Mouse (Mus musculus): ENCODE results near the gene P4ha3. TPM values are rescaled to one million over a fixed set of nuclear protein-coding genes. Genes with fewer than 3 reads are reported as not detected.
A peak's percentile ranks its signal among the peaks of the same experiment; 100 is the strongest.
"Not testable (repeated sequence)": the region's sequence is repeated elsewhere in the genome, so short reads cannot be mapped to it uniquely, and the experiment has no call there.

P4ha3 gene
- 4.1 and 4.2 TPM in 2 replicates for polyA plus RNA-seq (2016; fragmentation: Nextera tagmentation; extraction: Ambion mirVana)

DNA sequence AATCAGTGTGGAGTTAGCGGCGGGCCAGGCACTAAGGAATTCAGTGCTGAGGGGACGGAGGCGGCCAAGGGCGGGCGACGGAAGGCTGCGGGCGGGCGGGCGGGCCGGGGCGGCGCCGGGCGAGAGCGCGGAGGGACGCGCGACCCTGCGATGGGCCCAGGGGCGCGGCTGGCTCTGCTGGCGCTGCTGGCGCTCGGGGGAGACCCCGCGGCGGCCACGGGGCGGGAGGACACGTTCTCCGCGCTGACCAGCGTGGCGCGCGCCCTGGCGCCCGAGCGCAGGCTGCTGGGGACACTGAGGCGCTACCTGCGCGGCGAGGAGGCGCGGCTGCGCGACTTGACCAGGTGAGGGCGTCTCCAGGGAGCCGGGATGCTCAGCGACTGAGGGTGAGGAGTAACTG, at the start of gene P4ha3:
Gene P4ha3, plus strand, starts transcription at position 138 of the 400 bp plus-strand sequence.
- H3K4me3 ChIP-seq (replicated peaks), result peak within 1 kb of the TSS; percentile 68
- no peaks in the 10 kb centered on the region for H3K36me3 ChIP-seq (replicated peaks)
- H3K9ac ChIP-seq, result peak within 1 kb of the TSS; percentile 78
- H3K9me3 ChIP-seq, result no peaks in the 10 kb centered on the region
- WGBS, result under 1% methylated on average over 48 of the region's 53 CpGs
- peak within 1 kb of the TSS; percentile 97 for H3K4me2 ChIP-seq
- peaks cover 35% of the 10 kb centered on the region for H3K27me3 ChIP-seq
- ATAC-seq (ENCODE audit: low FRiP score), result peak; percentile 21; the same call in 1 of the 2 replicates
- H3K27ac ChIP-seq, result no peak within 1 kb of the TSS
- H3K4me1 ChIP-seq, result peaks cover 44% of the 10 kb centered on the region

- no peaks in the 10 kb centered on the region for H3K4me1 ChIP-seq
- no peak for ATAC-seq (ENCODE audit: low FRiP score)
- no peak overlapping the region for H3K4me3 ChIP-seq (replicated peaks)
- H3K9me3 ChIP-seq, result no peaks in the 10 kb centered on the region
- no peak overlapping the region for H3K9ac ChIP-seq
- H3K36me3 ChIP-seq (replicated peaks), result no peaks in the 10 kb centered on the region
- WGBS, result 76% methylated on average over 1 of the region's 1 CpGs
- no peak overlapping the region for H3K27ac ChIP-seq
- H3K27me3 ChIP-seq, result no peaks in the 10 kb centered on the region
- H3K4me2 ChIP-seq, result no peak overlapping the region
Measured at GRCm38 (mm10) chr7:100238271-100238670, 47.0 kb upstream of the P4ha3 start.

- no peak overlapping the region for H3K4me2 ChIP-seq
- WGBS, result 68% methylated on average over 2 of the region's 2 CpGs
- ATAC-seq (ENCODE audit: low FRiP score), result no peak
Measured at GRCm38 (mm10) chr7:100240601-100241000, 44.7 kb upstream of the P4ha3 start.

GRCm38 (mm10) chr7:100243007-100243406, 42.3 kb upstream of the P4ha3 start:
- Histone ChIP-seq H3K27me3 (no peaks in the 10 kb centered on the region), H3K4me2 (no peak overlapping the region), H3K4me3 (replicated peaks) (no peak overlapping the region), H3K4me1 (no peaks in the 10 kb centered on the region), H3K9ac (no peak overlapping the region), H3K36me3 (replicated peaks) (no peaks in the 10 kb centered on the region), H3K9me3 (no peaks in the 10 kb centered on the region), H3K27ac (no peak overlapping the region)
- no peak for ATAC-seq (ENCODE audit: low FRiP score)
- 75% methylated on average over 1 of the region's 1 CpGs for WGBS

More at GRCm38 (mm10) chr7:100240601-100241000, 44.7 kb upstream of the P4ha3 start:
- H3K36me3 ChIP-seq (replicated peaks), result no peaks in the 10 kb centered on the region
- H3K4me3 ChIP-seq (replicated peaks), result no peak overlapping the region
- H3K9me3 ChIP-seq, result no peaks in the 10 kb centered on the region
- no peaks in the 10 kb centered on the region for H3K27me3 ChIP-seq
- H3K9ac ChIP-seq, result no peak overlapping the region
- no peak overlapping the region for H3K27ac ChIP-seq
- H3K4me1 ChIP-seq, result no peaks in the 10 kb centered on the region

DNA sequence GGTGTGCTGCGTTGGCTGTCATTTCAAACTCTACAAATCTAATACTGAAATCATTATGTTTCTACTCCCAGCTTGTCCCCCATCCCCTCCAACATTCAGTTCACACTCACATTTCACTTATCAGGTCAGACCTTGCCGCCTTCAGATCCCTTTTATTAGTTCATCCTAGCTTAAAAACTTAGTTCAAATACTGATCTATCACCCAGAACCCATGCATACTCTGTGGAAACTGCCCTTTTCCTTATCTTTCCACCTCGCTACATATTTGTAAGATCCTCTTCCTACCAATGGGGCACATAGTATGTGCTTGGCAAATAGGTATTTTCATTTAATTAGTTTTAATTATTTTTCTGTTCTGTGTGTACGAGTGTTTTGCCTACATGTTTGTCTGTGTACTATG, 41.1 kb upstream of the P4ha3 start:
- Histone ChIP-seq H3K9me3 (no peaks in the 10 kb centered on the region), H3K4me3 (replicated peaks) (no peak overlapping the region), H3K27me3 (no peaks in the 10 kb centered on the region), H3K36me3 (replicated peaks) (no peaks in the 10 kb centered on the region), H3K27ac (no peak overlapping the region), H3K9ac (no peak overlapping the region), H3K4me1 (no peaks in the 10 kb centered on the region), H3K4me2 (no peak overlapping the region)
- no peak for ATAC-seq (ENCODE audit: low FRiP score)
- WGBS, result 90% methylated on average over 4 of the region's 4 CpGs

GRCm38 (mm10) chr7:100245176-100245575, 40.1 kb upstream of the P4ha3 start:
- H3K9me3 ChIP-seq, result no peaks in the 10 kb centered on the region
- no peak for ATAC-seq (ENCODE audit: low FRiP score)
- no peak overlapping the region for H3K4me2 ChIP-seq
- H3K4me1 ChIP-seq, result no peaks in the 10 kb centered on the region
- no peak overlapping the region for H3K4me3 ChIP-seq (replicated peaks)
- H3K27ac ChIP-seq, result no peak overlapping the region
- no peak overlapping the region for H3K9ac ChIP-seq
- 92% methylated on average over 3 of the region's 3 CpGs for WGBS
- no peaks in the 10 kb centered on the region for H3K27me3 ChIP-seq
- H3K36me3 ChIP-seq (replicated peaks), result no peaks in the 10 kb centered on the region

GRCm38 (mm10) chr7:100250667-100251066, 34.7 kb upstream of the P4ha3 start:
- Histone ChIP-seq H3K27me3 (no peaks in the 10 kb centered on the region), H3K4me3 (replicated peaks) (no peak overlapping the region), H3K36me3 (replicated peaks) (peaks cover 23% of the 10 kb centered on the region), H3K4me1 (no peaks in the 10 kb centered on the region), H3K9me3 (no peaks in the 10 kb centered on the region), H3K27ac (no peak overlapping the region), H3K9ac (no peak overlapping the region), H3K4me2 (no peak overlapping the region)
- 91% methylated on average over 5 of the region's 5 CpGs for WGBS
- no peak for ATAC-seq (ENCODE audit: low FRiP score)

DNA sequence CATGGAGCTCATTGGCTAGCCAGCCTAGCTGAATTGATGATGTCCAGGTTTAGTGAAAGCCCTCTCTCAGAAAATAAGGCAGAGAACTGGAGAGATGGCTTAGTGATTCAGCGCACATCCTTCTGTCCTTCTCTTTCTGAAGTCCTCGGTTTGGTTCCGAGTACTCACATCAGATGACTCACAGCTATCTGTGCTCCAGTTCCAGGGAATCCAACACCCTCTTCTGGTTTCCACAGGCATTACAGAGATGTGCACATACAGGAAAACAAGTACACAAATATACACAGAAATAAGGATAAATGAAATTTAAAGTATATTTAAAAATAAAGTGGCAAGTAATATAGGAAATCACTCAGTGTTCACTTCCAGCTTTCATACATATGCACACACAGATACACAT, 23.0 kb upstream of the P4ha3 start:
- peaks cover 19% of the 10 kb centered on the region for H3K36me3 ChIP-seq (replicated peaks)
- H3K9me3 ChIP-seq, result no peaks in the 10 kb centered on the region
- 86% methylated on average over 3 of the region's 3 CpGs for WGBS

DNA sequence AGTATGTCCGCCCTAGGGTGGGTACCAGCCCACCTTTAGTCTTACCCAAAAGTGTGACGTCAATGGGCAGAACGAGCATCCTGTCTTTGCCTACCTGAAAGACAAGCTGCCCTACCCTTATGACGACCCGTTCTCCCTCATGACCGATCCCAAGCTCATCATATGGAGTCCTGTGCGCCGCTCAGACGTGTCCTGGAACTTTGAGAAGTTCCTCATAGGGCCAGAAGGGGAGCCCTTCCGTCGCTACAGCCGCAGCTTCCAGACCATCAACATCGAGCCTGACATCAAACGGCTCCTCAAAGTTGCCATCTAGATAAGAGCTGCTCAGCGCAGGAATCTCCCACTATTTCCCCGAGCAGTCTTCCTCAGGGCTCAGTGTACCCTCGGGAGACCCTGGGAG, 20.4 kb upstream of the P4ha3 start:
- 60% methylated on average over 17 of the region's 17 CpGs for WGBS
- H3K4me3 ChIP-seq (replicated peaks); H3K9ac ChIP-seq; H3K4me1 ChIP-seq; H3K27ac ChIP-seq; H3K4me2 ChIP-seq; H3K27me3 ChIP-seq; H3K9me3 ChIP-seq; ATAC-seq (ENCODE audit: low FRiP score): not testable (repeated sequence)
- peaks cover 25% of the 10 kb centered on the region for H3K36me3 ChIP-seq (replicated peaks)

More for the DNA sequence above, 23.0 kb upstream of the P4ha3 start:
- ATAC-seq (ENCODE audit: low FRiP score), result no peak
- H3K4me1 ChIP-seq, result no peaks in the 10 kb centered on the region
- H3K4me2 ChIP-seq, result no peak overlapping the region
- H3K27ac ChIP-seq, result no peak overlapping the region
- H3K27me3 ChIP-seq, result no peaks in the 10 kb centered on the region
- no peak overlapping the region for H3K4me3 ChIP-seq (replicated peaks)
- no peak overlapping the region for H3K9ac ChIP-seq

DNA sequence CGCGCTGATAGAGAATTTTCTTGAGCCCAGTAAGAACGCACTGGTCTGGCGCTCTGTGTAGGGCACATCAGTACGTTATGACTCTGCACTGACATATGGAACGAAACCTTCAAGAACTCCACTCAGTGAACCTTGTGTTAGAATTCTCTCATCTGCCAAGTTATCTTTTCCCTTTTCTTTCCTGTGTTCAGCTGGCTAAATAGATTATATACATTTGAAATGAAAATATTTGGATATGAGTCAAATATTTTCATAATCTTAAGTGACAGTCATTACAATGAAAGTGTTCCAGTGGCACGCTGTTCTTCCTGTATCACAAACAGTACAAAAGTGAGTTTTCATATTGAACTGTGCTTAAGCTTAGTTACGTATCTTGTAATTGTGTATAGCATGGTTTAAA, 13.0 kb upstream of the P4ha3 start:
- ATAC-seq (ENCODE audit: low FRiP score), result no peak
- 96% methylated on average over 8 of the region's 8 CpGs for WGBS

DNA sequence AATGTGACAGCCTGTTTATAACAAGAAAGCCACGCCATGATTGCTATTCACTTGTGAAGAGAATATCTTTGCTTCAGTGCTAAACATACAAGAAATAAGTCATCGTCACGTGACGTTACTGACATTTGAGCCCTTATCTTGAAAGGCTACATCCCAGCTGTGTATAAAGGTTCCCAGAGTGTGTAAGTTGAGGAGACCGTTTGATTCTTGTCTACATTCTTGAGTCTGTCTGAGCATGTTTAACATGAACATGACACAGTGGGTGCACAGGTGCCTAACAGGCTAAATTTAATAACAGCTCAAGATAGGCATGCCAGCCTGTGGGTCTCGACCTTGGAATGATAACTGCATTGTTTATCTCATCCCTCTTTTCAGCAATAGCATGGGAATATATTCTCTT, 10.8 kb upstream of the P4ha3 start:
- no peak overlapping the region for H3K4me2 ChIP-seq
- no peaks in the 10 kb centered on the region for H3K27me3 ChIP-seq
- H3K27ac ChIP-seq, result no peak overlapping the region
- WGBS, result 83% methylated on average over 6 of the region's 6 CpGs
- no peaks in the 10 kb centered on the region for H3K4me1 ChIP-seq
- H3K9ac ChIP-seq, result no peak overlapping the region
- H3K36me3 ChIP-seq (replicated peaks), result 0 out of 2 replicates have a peak, but pooled peaks cover 5% of the 10 kb centered on the region
- no peak overlapping the region for H3K4me3 ChIP-seq (replicated peaks)
- ATAC-seq (ENCODE audit: low FRiP score), result no peak
- no peaks in the 10 kb centered on the region for H3K9me3 ChIP-seq

More for the DNA sequence above, 13.0 kb upstream of the P4ha3 start:
- Histone ChIP-seq H3K36me3 (replicated peaks) (peaks cover 11% of the 10 kb centered on the region), H3K27ac (no peak overlapping the region), H3K9me3 (no peaks in the 10 kb centered on the region), H3K9ac (no peak overlapping the region), H3K4me3 (replicated peaks) (no peak overlapping the region), H3K4me2 (no peak overlapping the region), H3K27me3 (no peaks in the 10 kb centered on the region), H3K4me1 (no peaks in the 10 kb centered on the region)

GRCm38 (mm10) chr7:100276397-100276796, 8.9 kb upstream of the P4ha3 start:
- H3K9ac ChIP-seq, result no peak overlapping the region
- 45% methylated on average over 2 of the region's 2 CpGs for WGBS
- H3K4me1 ChIP-seq, result 0 out of 2 replicates have a peak, but pooled peaks cover 4% of the 10 kb centered on the region
- H3K27me3 ChIP-seq, result no peaks in the 10 kb centered on the region
- H3K36me3 ChIP-seq (replicated peaks), result 0 out of 2 replicates have a peak, but pooled peaks cover 5% of the 10 kb centered on the region
- no peak overlapping the region for H3K4me2 ChIP-seq
- no peak for ATAC-seq (ENCODE audit: low FRiP score)
- H3K27ac ChIP-seq, result no peak overlapping the region
- no peaks in the 10 kb centered on the region for H3K9me3 ChIP-seq
- H3K4me3 ChIP-seq (replicated peaks), result no peak overlapping the region

DNA sequence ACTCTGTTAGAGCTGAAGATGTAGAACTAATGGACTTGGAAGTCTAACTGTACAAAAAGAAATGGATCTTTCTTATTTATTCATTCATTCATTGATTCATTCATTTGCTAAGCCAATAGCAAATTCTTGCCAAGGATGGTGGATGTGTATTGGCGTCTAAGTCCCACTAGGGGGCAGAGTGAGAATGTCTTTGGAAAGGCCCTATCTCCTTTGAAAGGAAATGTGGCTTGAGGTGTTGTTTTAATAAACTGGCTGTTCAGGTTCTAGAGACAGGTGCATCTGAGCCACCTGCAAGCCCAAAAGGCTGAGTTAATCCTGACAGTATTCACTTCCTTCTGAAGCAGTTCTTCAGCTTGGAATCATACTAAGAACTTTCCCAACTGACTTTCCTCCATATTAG, 5.5 kb upstream of the P4ha3 start:
- Histone ChIP-seq H3K27ac (no peak overlapping the region), H3K4me1 (peaks cover 15% of the 10 kb centered on the region; the same call in 1 of the 2 replicates), H3K9me3 (no peaks in the 10 kb centered on the region), H3K27me3 (peaks cover 16% of the 10 kb centered on the region), H3K4me2 (no peak overlapping the region), H3K9ac (no peak overlapping the region), H3K4me3 (replicated peaks) (no peak overlapping the region), H3K36me3 (replicated peaks) (no peaks in the 10 kb centered on the region)
- 0% methylated on average over 1 of the region's 1 CpGs for WGBS
- ATAC-seq (ENCODE audit: low FRiP score), result no peak
